Mouse (Mus musculus) MEL (cell line): ENCODE measurements at regions not wholly inside any gene's neighbourhood (a gene's known extent, or its start where the extent isn't known, plus 50 kb on each side); places are given as distances from the start of the nearest gene placed in this dataset.

Source experiments
- DNase-seq: peaks from one replicate; pipeline ENCODE4 v3.0.0; 2011; ENCODE audit warnings: low read depth, low spot score
- H3K27ac ChIP-seq: 2 replicates; pipeline ENCODE4 v1.5.1; 2012; ENCODE audit warnings: low read depth, mild to moderate bottlenecking, control low read depth, low read length, moderate library complexity; ENCODE audit not compliant: control insufficient read depth
- H3K27me3 ChIP-seq, 2 experiments: fragments of 150-350 bp in 1 of 2; sonication (generic) in 1 of 2; 2 replicates each; pipeline ENCODE4 v1.6.1; 2012; ENCODE audit warnings: low read length in 2 of 2, mild to moderate bottlenecking in 2 of 2, improper control_type of control experiment in 1 of 2, moderate library complexity in 1 of 2; ENCODE audit not compliant: insufficient read depth in 2 of 2, control insufficient read depth in 1 of 2
- H3K36me3 ChIP-seq, 2 experiments: 2 replicates each; pipeline ENCODE4 v1.6.1; 2012 to 2014; ENCODE audit warnings: low read length in 2 of 2, improper control_type of control experiment in 1 of 2, inconsistent platforms in 1 of 2, mild to moderate bottlenecking in 1 of 2; ENCODE audit not compliant: insufficient read depth in 2 of 2, control insufficient read depth in 1 of 2
- H3K4me1 ChIP-seq, 2 experiments: fragments of 150-350 bp in 1 of 2; sonication (generic) in 1 of 2; 2 replicates each; pipeline ENCODE4 v1.6.1; 2012; ENCODE audit warnings: low read length in 2 of 2, improper control_type of control experiment in 1 of 2, mild to moderate bottlenecking in 1 of 2; ENCODE audit not compliant: insufficient read depth in 2 of 2, control insufficient read depth in 1 of 2
- H3K4me3 ChIP-seq, 2 experiments: fragments of 150-350 bp in 1 of 2; sonication (generic) in 1 of 2; 2 replicates each; pipeline ENCODE4 v1.5.1; 2012; ENCODE audit warnings: low read depth in 2 of 2, low read length in 2 of 2, mild to moderate bottlenecking in 2 of 2, moderate library complexity in 2 of 2, control low read depth in 1 of 2, improper control_type of control experiment in 1 of 2; ENCODE audit not compliant: control insufficient read depth in 1 of 2, insufficient read depth in 1 of 2
- H3K79me2 ChIP-seq: 2 replicates; pipeline ENCODE4 v1.6.1; 2012; ENCODE audit warnings: mild to moderate bottlenecking, low read length, moderate library complexity; ENCODE audit not compliant: control insufficient read depth, poor library complexity, insufficient read depth
- H3K9ac ChIP-seq: 2 replicates; pipeline ENCODE4 v1.6.1; 2012; ENCODE audit warnings: low read depth, mild to moderate bottlenecking, control low read depth, low read length, moderate library complexity; ENCODE audit not compliant: control insufficient read depth, poor library complexity, severe bottlenecking
- H3K9me3 ChIP-seq: fragments of 150-350 bp; sonication (generic); replicated peaks from 2 replicates; pipeline ENCODE4 v1.6.1; 2012; ENCODE audit warnings: mild to moderate bottlenecking, low read length, improper control_type of control experiment, moderate library complexity; ENCODE audit not compliant: insufficient read depth
- BHLHE40 ChIP-seq: IDR thresholded peaks from 2 replicates; pipeline ENCODE4 v1.6.1; 2012; ENCODE audit warnings: low read depth, mild to moderate bottlenecking, inconsistent platforms, low read length, improper control_type of control experiment, borderline replicate concordance
- CHD2 ChIP-seq: IDR thresholded peaks from 2 replicates; pipeline ENCODE4 v1.6.1; 2011; ENCODE audit warnings: low read length, improper control_type of control experiment
- EP300 ChIP-seq, 2 experiments: IDR thresholded peaks; 2 replicates each; pipeline ENCODE4 v1.6.1; 2011; ENCODE audit warnings: improper control_type of control experiment in 2 of 2, low read length in 2 of 2, low read depth in 1 of 2, mild to moderate bottlenecking in 1 of 2
- GATA1 ChIP-seq: IDR thresholded peaks from 2 replicates; pipeline ENCODE4 v1.6.1; 2011; ENCODE audit warnings: low read depth, low read length, improper control_type of control experiment
- JUND ChIP-seq: IDR thresholded peaks from 2 replicates; pipeline ENCODE4 v1.6.1; 2011; ENCODE audit warnings: low read depth, mild to moderate bottlenecking, improper control_type of control experiment, low read length
- KAT2A ChIP-seq: conservative IDR thresholded peaks from 2 replicates; pipeline ENCODE4 v1.6.1; 2012; ENCODE audit warnings: low read depth, low read length, improper control_type of control experiment, inconsistent platforms
- MAFK ChIP-seq: IDR thresholded peaks from 2 replicates; pipeline ENCODE4 v1.6.1; 2011; ENCODE audit warnings: low read depth, mild to moderate bottlenecking, low read length, improper control_type of control experiment, borderline replicate concordance
- MYC ChIP-seq: IDR thresholded peaks from 2 replicates; pipeline ENCODE4 v1.6.1; 2011; ENCODE audit warnings: low read depth, mild to moderate bottlenecking, low read length, improper control_type of control experiment, moderate library complexity
- POLR2AphosphoS2 ChIP-seq: IDR thresholded peaks from 2 replicates; pipeline ENCODE4 v1.6.1; 2011; ENCODE audit warnings: low read length, improper control_type of control experiment
- POLR2AphosphoS5 ChIP-seq: IDR thresholded peaks from 2 replicates; pipeline ENCODE4 v1.6.1; 2012; ENCODE audit warnings: low read depth, borderline replicate concordance, mild to moderate bottlenecking, inconsistent platforms, low read length, moderate library complexity, mixed read lengths
- RAD21 ChIP-seq: IDR thresholded peaks from 2 replicates; pipeline ENCODE4 v1.6.1; 2011; ENCODE audit warnings: mild to moderate bottlenecking, low read depth, low read length, improper control_type of control experiment
- SIN3A ChIP-seq: IDR thresholded peaks from 2 replicates; pipeline ENCODE4 v1.6.1; 2012; ENCODE audit warnings: low read length, improper control_type of control experiment, inconsistent platforms
- SMC3 ChIP-seq: IDR thresholded peaks from 2 replicates; pipeline ENCODE4 v1.6.1; 2011; ENCODE audit warnings: low read depth, low read length, improper control_type of control experiment
- TBP ChIP-seq: IDR thresholded peaks from 2 replicates; pipeline ENCODE4 v1.8.0; 2011; ENCODE audit warnings: low read depth, low read length, improper control_type of control experiment
- USF1 ChIP-seq: IDR thresholded peaks from 2 replicates; pipeline ENCODE4 v1.6.1; 2014; ENCODE audit warnings: low read depth, mild to moderate bottlenecking, inconsistent platforms, low read length, improper control_type of control experiment, moderate library complexity
- ZKSCAN1 ChIP-seq: IDR thresholded peaks from 2 replicates; pipeline ENCODE4 v1.6.1; 2012; ENCODE audit warnings: low read depth, mild to moderate bottlenecking, inconsistent platforms, low read length, improper control_type of control experiment, moderate library complexity

DNA sequence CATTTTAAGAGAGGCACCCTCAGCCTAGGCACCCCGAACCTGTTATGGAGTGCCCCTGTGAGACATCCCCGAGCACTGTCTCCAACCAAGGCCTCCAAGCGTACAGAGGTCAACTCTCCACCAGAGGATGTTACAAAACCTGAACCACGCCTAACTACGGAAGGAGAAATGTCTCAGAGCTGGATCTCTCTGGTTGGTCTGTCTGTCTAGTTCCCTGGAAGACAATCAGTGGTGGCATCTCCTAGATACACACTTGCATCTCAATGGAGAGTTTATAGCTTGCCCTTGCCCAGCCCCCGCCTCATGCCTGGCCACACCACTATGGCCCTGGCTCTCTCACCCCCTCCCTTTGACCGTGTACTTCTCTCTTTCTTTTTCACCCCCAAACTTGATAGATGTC, 69.2 kb downstream of the Mis18a start:
- no peaks in the 10 kb centered on the region for H3K79me2 ChIP-seq
- no peaks in the 10 kb centered on the region for H3K9me3 ChIP-seq
- no peak for TF ChIP-seq BHLHE40
- no peak for TF ChIP-seq TBP
- no peak overlapping the region for H3K4me3 ChIP-seq
- no peak for DNase-seq
- no peaks in the 10 kb centered on the region for H3K27me3 ChIP-seq
- no peak overlapping the region for H3K9ac ChIP-seq
- H3K4me1 ChIP-seq = no peaks in the 10 kb centered on the region
- no peak overlapping the region for H3K27ac ChIP-seq
- H3K36me3 ChIP-seq = no peaks in the 10 kb centered on the region

DNA sequence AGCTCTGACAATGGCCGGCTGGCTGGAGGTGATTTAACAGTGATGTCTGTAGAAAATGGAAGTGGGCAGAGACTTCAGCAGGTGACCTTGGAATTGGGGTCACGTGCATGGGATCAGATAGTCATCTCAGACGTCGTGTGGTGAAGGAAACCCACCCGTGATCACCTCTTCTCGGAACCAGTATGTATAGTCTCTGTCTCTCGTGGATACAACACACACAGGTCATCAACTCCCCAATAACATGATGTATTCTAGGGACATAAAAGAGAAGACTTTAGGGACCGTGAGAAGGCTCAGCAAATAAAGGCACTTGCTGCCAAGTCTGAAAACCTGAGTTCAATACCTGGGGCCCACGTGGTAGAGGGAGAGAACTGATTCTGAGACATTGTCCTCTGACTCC, 70.2 kb downstream of the Mis18a start:
- H3K27me3 ChIP-seq = no peaks in the 10 kb centered on the region
- no peak overlapping the region for H3K9ac ChIP-seq
- TF ChIP-seq ZKSCAN1 (no peak), GATA1 (no peak), POLR2AphosphoS5 (no peak)
- no peak overlapping the region for H3K27ac ChIP-seq
- H3K4me1 ChIP-seq = no peaks in the 10 kb centered on the region
- no peak overlapping the region for H3K4me3 ChIP-seq
- no peak for DNase-seq
- no peaks in the 10 kb centered on the region for H3K79me2 ChIP-seq
- H3K36me3 ChIP-seq = no peaks in the 10 kb centered on the region
- no peaks in the 10 kb centered on the region for H3K9me3 ChIP-seq

DNA sequence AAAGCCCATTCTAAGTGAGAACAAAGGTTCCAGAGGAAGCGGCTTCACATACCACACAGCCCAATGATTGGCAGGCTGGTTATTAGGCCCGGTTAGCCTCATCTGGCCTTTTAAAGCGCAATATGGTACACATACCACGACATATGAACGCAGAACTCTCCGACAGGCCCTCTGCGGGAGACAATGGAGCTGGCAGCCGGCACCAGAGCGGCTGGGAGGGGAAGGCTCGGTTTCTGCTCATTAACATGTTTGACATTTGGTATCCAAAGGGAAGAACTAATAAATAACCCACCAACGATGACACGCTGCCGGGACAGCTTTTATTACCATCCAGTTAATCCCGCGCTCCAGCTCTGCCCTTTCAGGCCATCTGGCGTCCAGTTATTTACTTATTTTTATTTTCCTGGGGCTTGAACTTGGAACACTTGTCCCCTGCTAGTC, 70.6 kb downstream of the Mis18a start:
- Histone ChIP-seq H3K4me3 (no peak overlapping the region), H3K9me3 (no peaks in the 10 kb centered on the region), H3K9ac (no peak overlapping the region), H3K27ac (no peak overlapping the region), H3K36me3 (no peaks in the 10 kb centered on the region), H3K27me3 (no peaks in the 10 kb centered on the region), H3K4me1 (no peaks in the 10 kb centered on the region), H3K79me2 (no peaks in the 10 kb centered on the region)
- TF ChIP-seq SMC3 (no peak), BHLHE40 (no peak), POLR2AphosphoS5 (no peak), RAD21 (no peak), MAFK (no peak), KAT2A (no peak), ZKSCAN1 (no peak), SIN3A (no peak), USF1 (no peak), MYC (no peak), CHD2 (no peak), EP300 (IDR thresholded peaks at IDR 0.05; ENCODE audit: low read depth in 1 of 2, low read length in 2 of 2) (no peak), POLR2AphosphoS2 (no peak), JUND (no peak)
- DNase-seq = no peak
